Mouse (Mus musculus): ENCODE data around the gene Lrrc46.

The Lrrc46 gene

DNA sequence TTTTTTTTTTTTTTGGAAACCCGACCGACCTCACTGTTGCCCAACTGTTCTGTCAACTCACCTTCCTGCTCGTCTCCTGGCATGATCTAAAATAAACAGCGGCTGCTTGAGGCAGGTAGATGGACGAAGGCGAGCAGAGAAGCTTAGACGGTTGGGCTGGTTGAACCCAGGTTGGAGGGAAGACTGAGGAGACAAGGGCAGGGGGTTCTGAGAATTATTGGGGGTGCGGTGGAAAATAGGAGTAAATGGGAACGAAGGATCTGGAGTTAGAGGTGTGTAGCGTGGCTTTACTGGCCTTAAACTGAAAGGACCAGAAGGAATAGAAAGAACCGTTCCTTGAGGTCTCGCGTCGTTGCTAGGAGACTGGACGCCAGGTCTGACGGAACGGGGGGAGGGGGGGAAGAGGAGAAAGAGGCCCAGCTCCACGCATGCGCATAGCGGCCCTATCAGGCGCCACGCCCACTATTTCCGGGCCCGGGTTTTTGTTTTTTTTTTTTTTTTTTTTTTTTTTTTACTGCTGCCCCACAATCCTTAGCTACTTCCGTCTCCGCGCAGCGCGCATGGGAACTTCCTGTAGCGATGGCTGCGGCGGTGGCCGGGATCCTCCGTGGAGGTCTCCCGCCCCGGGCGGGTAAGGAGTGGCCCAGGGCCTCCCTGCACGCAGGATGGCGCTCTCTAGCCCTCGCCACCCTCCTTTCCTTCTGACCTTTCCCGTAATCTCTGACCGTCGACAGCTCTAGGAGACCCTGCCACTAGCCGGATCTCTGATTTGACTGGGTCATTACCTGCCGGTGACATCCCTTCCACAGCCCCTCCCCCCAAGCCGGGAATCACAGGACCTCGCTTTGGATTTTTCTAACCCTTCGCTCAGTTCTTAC lies at the start of gene Lrrc46, which contains the start of gene Mrpl10:
Gene Lrrc46 (minus strand): TSS at position 386 of the 878 bp plus-strand sequence.
Gene Mrpl10 (plus strand): TSS at position 539 of the 878 bp plus-strand sequence.
- in situ Hi-C loops (cut with MboI; ENCODE audit: low sequenced_read_pairs), result no loop called here

DNA sequence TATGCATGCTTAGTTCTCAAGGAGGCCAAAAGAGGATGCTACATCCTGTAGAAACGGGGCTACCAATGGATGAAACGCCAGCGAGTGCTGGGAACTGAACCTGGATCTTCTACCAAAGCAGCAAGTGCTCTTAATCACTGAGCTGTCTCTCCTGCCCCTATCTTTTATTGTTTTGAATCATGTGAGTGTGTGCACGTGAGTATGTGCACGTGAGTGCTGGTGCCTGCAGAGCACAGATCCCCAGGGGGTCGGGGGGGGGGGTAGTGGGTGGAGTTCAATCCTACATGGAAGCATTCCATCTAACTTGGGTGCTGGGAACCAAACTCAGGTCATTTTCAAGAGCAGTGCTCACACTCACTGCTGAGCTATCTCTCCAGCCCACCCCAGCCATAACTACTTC lies 45.2 kb upstream of the Lrrc46 start:
- in situ Hi-C loops (cut with MboI; ENCODE audit: low sequenced_read_pairs), result no loop called here

DNA sequence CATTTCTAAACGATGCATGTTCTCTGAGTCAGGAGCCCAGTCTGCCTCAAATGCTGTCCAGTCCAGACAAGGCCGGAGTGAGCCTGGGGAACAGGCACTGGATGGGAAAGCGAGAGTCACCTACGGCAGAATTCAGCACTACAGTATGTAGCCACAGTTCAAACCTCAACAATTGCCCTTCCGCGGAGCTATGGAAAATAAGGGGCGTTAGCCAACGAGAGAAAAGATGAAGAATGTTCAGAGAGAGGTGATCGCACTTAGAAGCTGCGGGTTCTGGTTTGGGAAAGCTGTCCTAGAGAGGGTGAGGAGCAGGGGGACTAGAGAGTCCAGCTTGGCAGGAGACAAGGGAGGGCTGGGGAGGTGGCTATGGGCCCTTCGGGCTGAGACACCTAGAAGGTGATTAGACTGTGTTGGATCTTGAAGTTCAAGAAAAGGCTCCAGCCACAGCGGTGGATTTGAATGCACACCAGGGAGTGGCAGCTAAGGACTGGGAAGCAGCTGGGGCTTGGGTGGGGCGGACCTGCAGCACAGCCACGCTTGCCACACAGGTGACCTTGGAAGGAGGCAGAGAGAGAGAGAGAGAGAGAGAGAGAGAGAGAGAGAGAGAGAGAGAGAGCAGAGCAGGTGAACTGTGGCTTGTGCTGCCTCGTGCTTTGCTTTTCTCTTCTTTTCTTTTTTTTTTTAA lies 43.8 kb upstream of the Lrrc46 start:
- in situ Hi-C loops (cut with MboI; ENCODE audit: low sequenced_read_pairs), result no loop called here

GRCm38 (mm10) chr11:97083401-97084140 lies 42.4 kb upstream of the Lrrc46 start:
- in situ Hi-C loops (cut with MboI; ENCODE audit: low sequenced_read_pairs), result no loop called here

DNA sequence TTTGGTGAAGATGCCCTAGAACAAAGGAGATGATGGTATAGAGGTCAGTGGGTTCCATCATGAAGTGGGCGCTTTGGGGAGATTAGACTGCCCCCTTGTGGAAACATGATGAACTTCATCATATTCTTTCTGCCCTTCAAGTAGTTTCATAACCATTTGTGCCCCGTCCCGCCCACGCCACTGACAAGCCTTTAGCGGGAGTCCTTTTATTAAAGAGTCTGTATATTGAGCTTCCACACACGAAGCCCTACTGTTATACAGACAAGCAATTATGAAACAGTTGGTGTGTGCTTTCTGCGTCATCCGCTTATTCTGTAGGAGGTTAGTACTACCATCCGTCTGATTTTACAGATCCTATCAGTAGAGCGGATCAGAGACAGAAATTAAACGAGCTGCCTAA lies 41.8 kb upstream of the Lrrc46 start:
- in situ Hi-C loops (cut with MboI; ENCODE audit: low sequenced_read_pairs), result no loop called here

- in situ Hi-C loops (cut with MboI; ENCODE audit: low sequenced_read_pairs), result no loop called here
Observed at GRCm38 (mm10) chr11:97080291-97080690, 39.1 kb upstream of the Lrrc46 start.

DNA sequence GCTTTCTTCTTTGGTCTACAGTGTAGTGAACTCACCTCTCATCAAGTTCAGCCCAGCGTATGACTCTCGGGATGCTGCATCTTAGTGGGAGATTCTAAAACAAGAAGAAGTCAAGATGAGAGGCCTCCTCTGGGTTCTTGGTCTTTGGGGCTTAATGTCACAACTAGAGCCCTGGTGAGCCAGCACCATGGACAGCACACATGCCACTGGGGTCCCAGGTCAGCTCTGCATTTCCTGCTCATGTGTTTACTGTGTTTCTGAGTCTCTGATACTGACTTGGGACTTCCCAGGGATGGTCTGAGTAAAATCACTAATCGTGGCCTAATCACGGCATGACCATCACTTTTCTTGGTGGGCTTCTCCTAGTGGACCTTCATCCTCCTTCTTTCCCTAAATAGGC lies 37.5 kb upstream of the Lrrc46 start:
- in situ Hi-C loops (cut with MboI; ENCODE audit: low sequenced_read_pairs), result no loop called here

- in situ Hi-C loops (cut with MboI; ENCODE audit: low sequenced_read_pairs), result no loop called here
Observed at GRCm38 (mm10) chr11:97074235-97074634, 33.0 kb upstream of the Lrrc46 start.

DNA sequence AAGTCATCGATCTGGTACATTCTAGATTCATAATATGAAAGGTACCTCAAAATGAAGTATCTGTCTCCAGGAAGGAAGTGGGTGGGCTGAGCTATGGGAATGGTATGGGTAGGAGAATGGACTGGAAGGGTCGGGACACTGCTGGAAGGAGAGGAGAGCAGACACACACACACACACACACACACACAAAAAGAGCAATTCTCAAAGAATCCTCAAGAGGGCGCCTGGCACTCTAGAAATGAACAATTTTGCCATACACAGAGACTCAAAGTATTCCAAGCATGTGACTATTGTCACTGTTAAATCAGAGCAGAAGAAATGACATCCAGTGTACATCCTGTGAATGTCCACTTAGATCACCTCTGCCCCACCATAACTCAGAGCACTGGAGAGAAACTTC lies 31.3 kb upstream of the Lrrc46 start:
- in situ Hi-C loops (cut with MboI; ENCODE audit: low sequenced_read_pairs), result no loop called here

DNA sequence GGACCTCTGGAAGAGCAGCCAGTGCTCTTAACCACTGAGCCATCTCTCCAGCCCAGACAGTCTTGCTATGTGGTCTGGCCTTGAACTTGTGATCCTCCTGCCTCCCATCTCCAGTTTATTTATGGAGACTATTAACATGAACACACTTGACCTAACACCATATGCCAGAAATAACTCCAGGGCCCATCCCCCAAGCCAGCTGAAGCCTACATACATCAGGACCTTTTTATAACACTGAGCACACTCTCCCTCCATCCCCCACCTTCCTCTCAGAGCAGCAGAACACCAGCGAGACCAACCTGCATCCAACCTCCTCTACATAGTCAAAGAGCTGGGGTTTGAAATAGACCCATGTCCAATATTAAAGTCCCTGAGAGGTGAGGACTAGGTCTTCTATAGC lies 29.9 kb upstream of the Lrrc46 start:
- in situ Hi-C loops (cut with MboI; ENCODE audit: low sequenced_read_pairs), result no loop called here

GRCm38 (mm10) chr11:97069770-97070169 lies 28.6 kb upstream of the Lrrc46 start:
- in situ Hi-C loops (cut with MboI; ENCODE audit: low sequenced_read_pairs), result no loop called here

GRCm38 (mm10) chr11:97069333-97069732 lies 28.1 kb upstream of the Lrrc46 start:
- in situ Hi-C loops (cut with MboI; ENCODE audit: low sequenced_read_pairs), result no loop called here

DNA sequence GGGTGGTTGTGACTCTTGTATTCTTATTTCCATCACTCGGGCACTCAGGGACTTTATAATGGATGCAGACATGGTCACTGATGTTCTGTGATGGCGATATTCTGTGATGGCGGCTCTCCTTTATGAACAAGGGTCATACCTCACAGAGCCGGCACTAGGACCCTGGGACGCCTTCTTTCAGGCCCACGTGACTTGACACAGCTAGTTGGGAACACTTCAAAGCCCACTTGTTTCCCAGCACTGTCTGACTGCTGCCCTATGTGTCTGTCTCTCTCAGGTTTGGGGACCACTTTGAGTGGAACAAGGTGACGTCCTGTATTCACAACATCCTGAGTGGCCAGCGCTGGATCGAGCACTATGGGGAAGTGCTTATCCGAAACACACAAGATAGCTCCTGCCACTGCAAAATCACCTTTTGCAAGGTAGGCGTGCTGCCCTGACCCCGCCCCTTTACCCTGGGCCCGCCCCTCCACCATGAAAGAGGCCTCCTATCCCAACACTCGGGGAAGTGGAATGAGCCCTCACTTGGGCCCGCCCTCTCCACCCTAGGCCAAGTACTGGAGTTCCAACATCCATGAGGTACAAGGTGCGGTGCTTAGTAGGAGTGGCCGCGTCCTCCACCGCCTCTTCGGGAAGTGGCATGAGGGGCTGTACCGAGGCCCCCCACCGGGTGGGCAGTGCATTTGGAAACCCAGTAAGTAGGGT lies 25.6 kb upstream of the Lrrc46 start:
- in situ Hi-C loops (cut with MboI; ENCODE audit: low sequenced_read_pairs), result no loop called here

- in situ Hi-C loops (cut with MboI; ENCODE audit: low sequenced_read_pairs), result no loop called here
Observed at GRCm38 (mm10) chr11:97065538-97066295, 24.5 kb upstream of the Lrrc46 start.

DNA sequence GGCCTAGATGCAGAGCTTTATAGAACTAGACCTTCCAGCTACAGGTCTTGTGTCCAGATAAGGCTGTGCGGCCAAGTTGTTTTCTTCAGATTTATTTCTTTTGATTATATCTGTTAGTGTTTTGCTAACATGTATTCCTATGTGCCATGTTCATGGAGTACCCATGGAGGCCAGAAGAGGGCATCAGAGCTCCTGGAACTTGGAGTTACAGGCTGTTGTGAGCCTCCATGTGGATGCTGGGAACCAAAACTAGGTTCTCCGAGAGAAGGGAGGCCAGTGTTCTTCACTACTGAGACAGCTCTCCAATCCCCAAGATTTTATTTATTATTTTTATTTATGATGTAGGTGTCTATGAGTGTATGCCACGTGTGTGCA lies 22.7 kb upstream of the Lrrc46 start:
- in situ Hi-C loops (cut with MboI; ENCODE audit: low sequenced_read_pairs), result no loop called here

DNA sequence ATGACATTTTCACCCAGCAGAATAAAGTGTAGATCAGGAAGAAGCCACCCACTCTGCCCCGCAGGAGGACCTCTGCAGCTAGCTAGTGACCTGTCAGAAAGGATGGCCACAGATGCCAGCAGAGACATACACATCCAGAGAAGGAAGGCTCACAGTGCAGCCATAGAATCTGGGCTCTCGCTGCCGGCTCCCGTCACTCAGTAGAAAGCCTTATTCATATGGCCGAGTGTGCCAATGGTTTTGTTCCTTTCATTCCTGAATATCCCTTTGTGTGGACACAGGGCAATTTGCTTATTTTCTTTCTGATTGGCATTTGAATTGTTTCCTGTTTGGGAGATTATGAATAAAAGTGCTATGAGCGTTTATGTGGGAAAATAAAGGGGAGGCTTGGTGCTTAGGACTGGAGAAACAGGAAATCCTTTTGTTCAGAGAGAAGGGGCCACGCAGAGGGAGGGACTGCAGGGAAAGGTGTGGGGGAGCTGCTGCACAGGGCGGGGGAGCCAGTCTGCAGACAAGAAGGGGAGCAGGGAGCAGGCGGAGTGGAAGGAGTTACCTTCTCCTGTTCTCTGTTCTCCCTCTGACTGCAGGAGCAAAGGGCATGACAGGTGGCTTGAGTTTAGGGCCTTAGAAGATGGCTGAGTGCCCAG lies 22.2 kb upstream of the Lrrc46 start:
- in situ Hi-C loops (cut with MboI; ENCODE audit: low sequenced_read_pairs), result no loop called here

DNA sequence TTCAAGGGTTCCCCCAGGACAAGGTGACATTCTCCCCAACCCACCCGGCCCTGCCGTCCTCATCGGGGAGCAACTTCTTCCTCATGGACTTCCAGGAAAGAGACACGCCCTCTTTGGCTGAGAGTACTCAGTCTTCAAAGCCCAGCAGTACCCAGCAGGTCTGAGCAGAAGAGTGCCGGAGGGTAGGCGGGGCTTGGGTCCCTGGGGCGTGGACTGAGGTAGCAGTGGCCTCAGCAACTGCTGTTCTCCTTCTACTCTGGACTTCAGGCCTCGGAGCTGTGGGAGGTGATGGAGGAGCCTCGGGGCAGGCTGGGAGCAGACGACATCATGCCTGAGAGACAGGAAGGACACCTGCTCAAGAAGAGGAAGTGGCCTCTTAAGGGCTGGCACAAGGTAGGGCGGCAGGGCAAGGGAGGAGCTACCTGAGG lies 11.0 kb upstream of the Lrrc46 start:
- in situ Hi-C loops (cut with MboI; ENCODE audit: low sequenced_read_pairs), result no loop called here

DNA sequence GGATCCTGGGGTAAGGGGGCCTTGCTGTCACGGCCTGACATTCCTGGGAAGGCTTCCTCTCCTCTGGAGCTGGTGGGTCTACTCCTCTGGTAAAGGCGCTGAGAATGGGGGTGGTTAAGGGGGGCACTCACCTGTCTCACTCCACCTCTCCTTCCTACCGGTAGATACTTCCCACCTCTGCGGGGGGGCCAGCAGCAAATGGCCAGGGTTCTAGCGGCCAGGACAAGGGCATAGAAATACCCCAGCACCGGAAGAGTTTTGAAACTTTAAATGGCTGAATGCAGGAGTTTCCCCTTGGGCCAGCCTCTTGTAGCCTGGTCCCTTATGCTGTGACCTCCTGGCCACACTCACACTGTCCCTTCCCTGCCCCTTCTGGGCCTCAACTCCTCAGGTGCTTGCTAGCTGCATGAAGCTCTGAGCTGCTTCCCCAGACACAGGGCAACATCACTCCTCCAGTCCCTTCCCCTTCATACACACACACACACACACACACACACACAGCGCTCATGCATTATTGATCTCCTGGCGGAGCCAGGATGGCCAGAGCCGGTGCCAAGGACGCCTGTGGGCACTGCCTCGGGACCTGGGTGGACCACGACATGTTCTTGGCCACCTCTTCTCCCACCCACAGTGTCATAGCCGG lies 9.9 kb upstream of the Lrrc46 start:
- in situ Hi-C loops (cut with MboI; ENCODE audit: low sequenced_read_pairs), result no loop called here
